Mouse (Mus musculus): ENCODE measurements around the gene Tdrd3.

GRCm38 (mm10) chr14:87472782-87473181, 56.3 kb downstream of the Tdrd3 start:
- TF ChIP-seq CTCF (IDR thresholded peaks at IDR 0.05; ENCODE audit: low read depth) (no peak), EP300 (IDR thresholded peaks at IDR 0.05; ENCODE audit: low read depth) (no peak)
